Mouse (Mus musculus): Measurements from ENCODE around the gene Nudt3.

DNA sequence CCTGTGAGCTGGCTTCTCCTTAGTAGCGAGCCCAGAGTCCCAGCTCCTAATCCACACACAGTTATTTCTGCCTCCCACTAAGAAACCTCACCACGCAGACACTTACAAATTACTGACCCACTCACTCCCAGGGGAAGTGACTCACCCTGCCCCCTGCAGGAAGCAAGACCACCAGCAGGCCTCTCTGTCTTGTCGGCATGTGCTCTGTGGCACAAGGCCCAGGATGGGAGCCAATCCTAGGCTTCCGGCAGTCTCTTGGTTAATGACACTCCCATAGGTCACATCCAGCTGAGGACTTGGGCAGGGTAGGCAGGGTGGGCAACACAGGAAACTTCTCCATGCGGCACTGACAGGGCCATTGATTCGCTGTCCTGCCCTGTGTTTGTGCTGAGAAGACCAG lies 45.8 kb downstream of the Nudt3 start:
- TF ChIP-seq ETS1 (conservative IDR thresholded peaks at IDR 0.05; ENCODE audit: low read depth, low read length) (no peak), SMC3 (IDR thresholded peaks at IDR 0.05; ENCODE audit: low read depth, low read length) (no peak), CTCF (conservative IDR thresholded peaks at IDR 0.05 in 1 of 2, IDR thresholded peaks at IDR 0.05 in 1 of 2; ENCODE audit: low read depth in 2 of 2, low read length in 2 of 2) (peak in 1 of 2 experiments; percentile 31; a peak in 2 of 4 replicates), MXI1 (IDR thresholded peaks at IDR 0.05; ENCODE audit: low read depth, low read length) (no peak), RCOR1 (conservative IDR thresholded peaks at IDR 0.05; ENCODE audit: low read depth, low read length) (no peak), MAZ (IDR thresholded peaks at IDR 0.05; ENCODE audit: low read depth, low read length) (no peak), ZMIZ1 (IDR thresholded peaks at IDR 0.05; ENCODE audit: low read depth, low read length) (no peak)
